In genomic region chr13:85288574-85288842, GRCm38 (mm10) we compare ENCODE assay signal across 8 mouse cellular contexts. TPM values are rescaled to one million over a fixed set of nuclear protein-coding genes. Genes with fewer than 3 reads are reported as not detected.
DNase-seq lines count a peak whose midpoint lies in the region; ATAC-seq and TF ChIP-seq lines count a peak whose summit lies in the region.

No protein-coding gene starts in this region.

- H3K27me3 ChIP-seq in testis, adult 2 months (ENCODE audit: control insufficient read depth, insufficient read depth, low read length) = no peaks in the 10 kb centered on the region
- no peaks in the 10 kb centered on the region for H3K27me3 ChIP-seq in liver, embryonic 11.5 days (replicated peaks; ENCODE audit: control insufficient read depth, insufficient read depth, low read length)

- no peaks in the 10 kb centered on the region for H3K9me3 ChIP-seq in liver, embryonic 11.5 days (ENCODE audit: control insufficient read depth, low read length)

- peak overlapping the region; percentile 81 for H3K4me3 ChIP-seq in testis, adult 2 months (ENCODE audit: control insufficient read depth, low read depth, low read length)
- H3K4me3 ChIP-seq in liver, embryonic 11.5 days (ENCODE audit: low read depth, low read length) = peak overlapping the region; percentile 96

- 1% methylated on average over 33 of the region's 35 CpGs for WGBS in liver, embryonic 11.5 days

- no peaks in the 10 kb centered on the region for H3K36me3 ChIP-seq in testis, adult 2 months (ENCODE audit: control insufficient read depth, insufficient read depth, low read length)
- H3K36me3 ChIP-seq in liver, embryonic 11.5 days (ENCODE audit: control insufficient read depth, insufficient read depth, low read length) = no peaks in the 10 kb centered on the region

- H3K9ac ChIP-seq in liver, embryonic 11.5 days (ENCODE audit: low read depth, low read length) = peak overlapping the region; percentile 91

- H3K4me1 ChIP-seq in testis, adult 2 months (ENCODE audit: control insufficient read depth, insufficient read depth, low read length) = no peaks in the 10 kb centered on the region; the same call in none of the 2 replicates
- 0 out of 2 replicates have a peak, but pooled peaks cover 3% of the 10 kb centered on the region for H3K4me1 ChIP-seq in liver, embryonic 11.5 days (replicated peaks; ENCODE audit: control insufficient read depth, insufficient read depth, low read length)

- no peak for TF ChIP-seq POLR2A in testis, adult 2 months (IDR thresholded peaks at IDR 0.05; ENCODE audit: control insufficient read depth, low read depth, low read length)

- no peak for DNase-seq in frontal cortex, postnatal 36 days (ENCODE audit: low spot score in 2 of 2)
- no peak for DNase-seq in testis, postnatal 10 days (ENCODE audit: low spot score)
- DNase-seq in liver, embryonic 11.5 days (ENCODE audit: low spot score) = no peak
- peak; percentile 69 for DNase-seq in yolk sac, embryonic 10.5 days (ENCODE audit: low spot score)
- no peak for DNase-seq in adrenal gland, postnatal 36 days
- no peak for DNase-seq in Muller cell, postnatal 12 days (ENCODE audit: inconsistent ontology term)

- H3K4me2 ChIP-seq in liver, embryonic 11.5 days = peak overlapping the region; percentile 79

- peak overlapping the region; percentile 89 for H3K27ac ChIP-seq in testis, adult 2 months (ENCODE audit: control insufficient read depth, insufficient read depth, low read depth, low read length)
- H3K27ac ChIP-seq in liver, embryonic 11.5 days (ENCODE audit: low read depth, low read length) = peak overlapping the region; percentile 98

- peak; percentile 7; the same call in 1 of the 2 replicates for ATAC-seq in frontal cortex, adult (ENCODE audit: low TSS enrichment)
- no peak for ATAC-seq in liver, embryonic 11.5 days (replicated peaks; ENCODE audit: low FRiP score)

- TF ChIP-seq CTCF in testis, adult 2 months (IDR thresholded peaks at IDR 0.05; ENCODE audit: control insufficient read depth, insufficient read depth, insufficient replicate concordance, low read depth, low read length) = no peak

RNA-seq across cellular contexts. Expression of gene Rasa1, which starts 0.4 kb away (rescaled TPM):
- 12.0 and 16.9 TPM in 2 replicates for polyA plus RNA-seq in testis, adult 2 months (2012; rRNA removed)
- 26.6 and 30.8 TPM in 2 replicates for polyA plus RNA-seq in liver, embryonic 11.5 days (2014; fragmentation: Nextera tagmentation; extraction: Ambion mirVana)
- 10 to 100 TPM; 43.3 to 46.0 TPM for total RNA-seq in adrenal gland, postnatal 36 days (2021)
